Mouse (Mus musculus): ENCODE data around the gene Ankrd34c. TPM values are rescaled to one million over a fixed set of nuclear protein-coding genes. Genes with fewer than 3 reads are reported as not detected.

Gene Ankrd34c
- polyA plus RNA-seq, 1 experiment from 2014 or later = not detected

Other genes starting within 250 kb of the Ankrd34c start
- gene Minar1, start 115.3 kb downstream of the Ankrd34c start, polyA plus RNA-seq (2016; fragmentation: Nextera tagmentation; extraction: Ambion mirVana) = 0.97 and 1.1 TPM in 2 replicates
- gene Tmed3, start 33.4 kb downstream of the Ankrd34c start, polyA plus RNA-seq (2016; fragmentation: Nextera tagmentation; extraction: Ambion mirVana) = 45.1 and 48.5 TPM in 2 replicates
- 0.84 and 0.90 TPM in 2 replicates for gene Rasgrf1, start 171.4 kb upstream of the Ankrd34c start, polyA plus RNA-seq (2016; fragmentation: Nextera tagmentation; extraction: Ambion mirVana)